In the genomic region with DNA sequence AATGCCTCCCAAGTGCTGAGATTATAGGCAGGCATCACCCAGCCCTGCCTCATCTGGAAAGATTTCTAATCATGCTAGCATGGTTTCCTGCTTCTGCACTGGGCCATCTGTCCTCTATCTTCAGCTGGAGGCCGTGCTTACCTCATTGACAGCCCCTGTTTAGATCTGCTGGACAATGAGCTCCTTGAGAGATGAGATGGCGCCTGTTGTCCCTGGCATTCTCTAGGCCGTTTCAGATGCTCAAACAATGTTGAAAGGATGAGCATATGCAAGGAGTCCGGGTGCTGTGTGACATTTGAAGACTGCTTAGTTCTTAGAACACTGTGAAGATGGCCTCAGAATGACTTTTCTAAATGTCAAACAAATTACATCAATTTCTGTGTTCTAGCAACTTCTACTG, we compare ENCODE assay signal across 14 mouse cellular contexts.
"Had no signal": no experiment of that assay in that cellular context is flagged by ENCODE, and none has a peak within 500 bp of the region (broad histone marks: within the 10 kb centered on the region; RNA-seq: fewer than 3 reads in every experiment).

No protein-coding gene starts in this region.

- H3K27ac ChIP-seq: lung, embryonic 15.5 days; macrophage; midbrain, embryonic 13.5 days; midbrain, embryonic 15.5 days; neural tube, embryonic 12.5 days; stomach, embryonic 15.5 days; stomach, postnatal 0 days had no signal

- DNase-seq: lung, postnatal 14 days; lung, postnatal 36 days; right cerebral cortex, postnatal 14 days; thymus, adult 2 months; thymus, postnatal 25 days; thymus, postnatal 4 days had no signal

- H3K4me3 ChIP-seq: lung, embryonic 15.5 days; megakaryocyte, embryonic 14.5 days; midbrain, embryonic 13.5 days; midbrain, embryonic 15.5 days; neural tube, embryonic 12.5 days; stomach, embryonic 15.5 days had no signal
